Mouse (Mus musculus) E14TG2a.4 (cell line): Measurements from ENCODE around the gene Nlgn2.

Experiments
- H3K27me3 ChIP-seq: 2 replicates; pipeline ENCODE4 v1.6.1; 2014; ENCODE audit warnings: low read length, control low read depth; ENCODE audit not compliant: insufficient read depth
- H3K36me3 ChIP-seq: 2 replicates; pipeline ENCODE4 v1.6.1; 2014; ENCODE audit warnings: low read length, control low read depth; ENCODE audit not compliant: insufficient read depth
- H3K4me1 ChIP-seq: replicated peaks from 2 replicates; pipeline ENCODE4 v1.6.1; 2014; ENCODE audit warnings: low read depth, low read length, control low read depth
- H3K4me3 ChIP-seq: replicated peaks from 2 replicates; pipeline ENCODE4 v1.5.1; 2014; ENCODE audit warnings: mild to moderate bottlenecking, low read length
- H3K9me3 ChIP-seq: 2 replicates; pipeline ENCODE4 v1.6.1; 2014; ENCODE audit warnings: low read length, control low read depth
- CTCF ChIP-seq: conservative IDR thresholded peaks from 2 replicates; pipeline ENCODE4 v1.5.1; 2014; ENCODE audit warnings: low read length
- NANOG ChIP-seq: IDR thresholded peaks from 2 replicates; pipeline ENCODE4 v1.6.1; 2014; ENCODE audit warnings: borderline replicate concordance, low read length, mixed read lengths
- POU5F1 ChIP-seq: IDR thresholded peaks from 2 replicates; pipeline ENCODE4 v1.6.1; 2014; ENCODE audit warnings: low read length, borderline replicate concordance

Gene Nlgn2

DNA sequence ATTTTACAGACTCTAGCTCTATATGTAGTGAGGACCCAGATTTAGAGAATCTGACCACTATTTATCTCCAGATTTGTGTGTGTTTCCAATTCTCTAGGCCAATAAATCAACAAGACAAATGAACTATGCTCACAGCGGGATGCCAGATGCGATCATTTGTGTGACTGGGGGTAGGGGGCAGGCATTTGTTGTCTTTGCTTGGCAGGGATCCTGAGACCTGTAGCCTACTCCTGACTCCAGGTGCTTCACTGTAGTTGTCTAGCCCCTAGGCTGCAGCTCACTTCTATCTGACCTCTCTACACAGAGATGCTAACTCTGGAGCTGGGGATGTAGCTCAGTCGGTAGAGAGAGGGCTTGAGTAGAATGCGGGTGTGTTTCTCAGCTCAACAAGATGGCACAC, 55.8 kb downstream of the Nlgn2 start:
- Histone ChIP-seq H3K4me3 (no peak overlapping the region), H3K27me3 (peaks cover 38% of the 10 kb centered on the region), H3K4me1 (peaks cover 91% of the 10 kb centered on the region), H3K9me3 (no peaks in the 10 kb centered on the region), H3K36me3 (no peaks in the 10 kb centered on the region)
- TF ChIP-seq CTCF = no peak
- TF ChIP-seq NANOG = peak; percentile 41; the same call in 1 of the 2 replicates

DNA sequence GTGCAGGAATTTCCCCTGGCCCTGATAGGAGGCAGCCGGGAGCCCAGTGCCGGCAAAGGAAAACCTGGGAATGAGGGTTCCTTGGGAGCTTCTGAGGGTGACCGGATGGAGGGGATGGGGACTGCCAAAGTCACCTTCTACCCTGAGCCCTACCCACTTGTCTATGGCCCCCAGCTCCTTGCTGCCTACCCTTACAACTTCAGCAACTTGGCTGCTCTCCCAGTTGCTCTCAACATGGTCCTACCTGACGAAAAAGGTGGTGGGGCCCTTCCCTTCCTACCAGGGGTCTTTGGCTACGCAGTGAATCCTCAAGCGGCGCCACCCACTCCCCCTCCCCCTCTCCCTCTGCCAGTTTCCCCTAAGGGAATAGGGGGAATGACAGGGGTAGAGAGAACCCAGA, 58.6 kb downstream of the Nlgn2 start:
- Histone ChIP-seq H3K9me3 (no peaks in the 10 kb centered on the region), H3K4me1 (peaks cover 88% of the 10 kb centered on the region), H3K27me3 (peaks cover 50% of the 10 kb centered on the region), H3K4me3 (no peak overlapping the region), H3K36me3 (no peaks in the 10 kb centered on the region)
- TF ChIP-seq CTCF = no peak
- TF ChIP-seq POU5F1 = no peak
- no peak for TF ChIP-seq NANOG

DNA sequence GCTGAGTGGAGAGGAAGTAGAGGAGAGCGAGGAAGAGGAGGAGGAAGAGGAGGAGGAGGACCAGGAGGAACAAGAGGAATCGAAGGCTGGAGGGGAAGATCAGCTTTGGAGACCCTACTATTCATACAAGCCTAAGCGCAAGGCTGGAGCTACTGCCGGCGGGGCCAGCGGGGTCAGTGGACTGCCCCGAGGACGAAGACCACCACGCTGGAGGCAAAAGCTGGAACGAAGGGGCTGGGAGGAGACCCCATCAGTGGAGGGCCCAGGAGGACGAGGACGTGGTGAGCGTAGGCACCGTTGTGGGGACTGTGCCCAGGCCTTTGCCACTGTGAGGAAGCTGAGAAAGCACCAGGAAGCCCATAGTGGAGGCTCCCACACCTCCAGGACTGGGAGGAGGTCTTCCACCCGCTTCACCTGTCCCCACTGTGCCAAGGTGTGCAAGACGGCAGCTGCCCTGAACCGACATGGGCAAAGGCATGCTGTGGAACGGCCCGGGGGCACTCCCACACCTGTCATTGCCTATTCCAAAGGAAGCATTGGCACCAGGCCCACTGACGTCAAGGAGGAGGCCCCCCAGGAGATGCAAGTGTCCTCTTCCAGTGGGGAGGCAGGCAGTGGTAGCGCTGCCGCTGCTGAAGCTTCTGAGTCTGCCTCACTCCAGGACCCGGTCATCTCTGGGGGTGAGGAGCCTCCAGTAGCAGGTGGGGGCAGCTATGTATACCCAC, 59.2 kb downstream of the Nlgn2 start:
- Histone ChIP-seq H3K27me3 (peaks cover 50% of the 10 kb centered on the region), H3K9me3 (no peaks in the 10 kb centered on the region)

DNA sequence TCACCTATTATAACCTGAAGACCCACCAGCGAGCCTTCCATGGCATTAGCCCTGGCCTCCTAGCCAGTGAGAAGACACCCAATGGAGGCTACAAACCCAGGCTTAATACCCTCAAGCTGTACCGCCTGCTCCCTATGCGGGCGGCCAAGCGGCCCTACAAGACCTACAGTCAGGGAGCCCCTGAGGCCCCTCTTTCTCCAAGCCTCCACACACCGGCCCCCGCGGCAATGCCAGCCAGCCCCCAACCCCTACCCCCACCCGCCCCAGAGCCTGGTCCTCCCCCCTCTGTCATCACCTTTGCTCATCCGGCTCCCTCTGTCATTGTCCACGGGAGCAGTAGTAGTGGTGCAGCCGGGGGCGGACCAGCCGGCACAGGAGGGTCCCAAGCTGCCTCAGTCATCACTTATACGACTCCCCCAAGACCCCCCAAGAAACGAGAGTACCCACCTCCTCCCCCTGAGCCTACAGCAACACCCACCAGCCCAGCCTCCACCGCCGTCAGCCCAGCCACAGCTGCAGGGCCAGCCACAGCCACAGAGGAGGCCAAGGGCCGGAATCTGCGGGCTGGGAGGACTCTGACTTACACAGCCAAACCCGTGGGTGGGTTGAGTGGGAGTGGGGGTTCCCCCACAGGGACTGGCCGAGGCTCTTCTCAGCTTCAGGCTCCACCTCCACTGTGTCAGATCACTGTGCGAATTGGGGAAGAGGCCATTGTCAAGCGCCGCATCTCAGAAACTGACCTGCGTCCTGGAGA, 59.9 kb downstream of the Nlgn2 start:
- H3K4me3 ChIP-seq = peak overlapping the region; percentile 49
- H3K36me3 ChIP-seq = no peaks in the 10 kb centered on the region
- H3K9me3 ChIP-seq = no peaks in the 10 kb centered on the region
- H3K27me3 ChIP-seq = peaks cover 50% of the 10 kb centered on the region
- TF ChIP-seq CTCF (no peak), POU5F1 (no peak), NANOG (no peak)
- H3K4me1 ChIP-seq = peaks cover 78% of the 10 kb centered on the region

More for the DNA sequence above, 59.2 kb downstream of the Nlgn2 start:
- peak overlapping the region; percentile 49 for H3K4me3 ChIP-seq
- TF ChIP-seq NANOG = no peak
- no peak for TF ChIP-seq POU5F1
- TF ChIP-seq CTCF = no peak
- no peaks in the 10 kb centered on the region for H3K36me3 ChIP-seq
- peaks cover 83% of the 10 kb centered on the region for H3K4me1 ChIP-seq

DNA sequence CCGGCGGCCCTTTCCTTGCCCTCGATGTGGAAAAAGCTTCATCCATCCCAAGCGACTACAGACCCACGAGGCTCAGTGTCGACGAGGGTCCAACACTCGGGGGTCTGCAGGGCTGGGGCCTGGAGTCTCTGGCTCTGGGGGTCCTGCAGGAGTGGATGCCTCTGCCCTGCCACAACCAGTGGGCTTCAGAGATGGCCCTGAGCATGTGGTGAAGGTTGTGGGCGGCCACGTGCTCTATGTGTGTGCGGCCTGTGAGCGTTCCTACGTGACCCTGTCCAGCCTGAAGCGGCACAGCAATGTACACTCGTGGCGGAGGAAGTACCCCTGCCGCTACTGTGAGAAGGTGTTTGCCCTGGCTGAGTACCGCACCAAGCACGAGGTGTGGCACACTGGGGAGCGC, 61.1 kb downstream of the Nlgn2 start:
- no peaks in the 10 kb centered on the region for H3K9me3 ChIP-seq
- no peaks in the 10 kb centered on the region for H3K36me3 ChIP-seq
- peak overlapping the region; percentile 63 for H3K4me3 ChIP-seq
- peaks cover 66% of the 10 kb centered on the region for H3K4me1 ChIP-seq
- peaks cover 50% of the 10 kb centered on the region for H3K27me3 ChIP-seq
- TF ChIP-seq POU5F1 (no peak), CTCF (no peak), NANOG (no peak)

DNA sequence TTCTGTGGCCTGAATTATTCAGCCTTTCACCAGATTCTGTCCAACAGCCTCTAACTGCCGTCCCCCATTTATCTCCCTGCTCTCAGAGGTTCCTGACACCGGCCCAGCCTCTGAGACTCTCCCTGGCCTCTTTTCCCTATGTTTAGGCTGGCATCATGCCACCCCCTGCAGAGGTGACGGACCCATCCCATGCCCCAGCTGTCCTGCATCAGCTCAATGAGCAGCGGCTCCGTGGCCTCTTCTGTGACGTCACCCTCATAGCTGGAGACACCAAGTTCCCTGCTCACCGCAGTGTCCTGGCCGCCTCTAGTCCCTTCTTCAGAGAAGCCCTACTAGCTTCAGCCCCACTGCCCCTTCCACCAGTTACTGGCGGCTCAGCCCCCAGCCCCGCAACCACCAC, 61.9 kb downstream of the Nlgn2 start:
- no peaks in the 10 kb centered on the region for H3K36me3 ChIP-seq
- H3K27me3 ChIP-seq = peaks cover 49% of the 10 kb centered on the region
- no peaks in the 10 kb centered on the region for H3K9me3 ChIP-seq
- TF ChIP-seq NANOG (no peak), CTCF (no peak), POU5F1 (no peak)
- peak overlapping the region; percentile 63 for H3K4me3 ChIP-seq
- H3K4me1 ChIP-seq = peaks cover 60% of the 10 kb centered on the region

DNA sequence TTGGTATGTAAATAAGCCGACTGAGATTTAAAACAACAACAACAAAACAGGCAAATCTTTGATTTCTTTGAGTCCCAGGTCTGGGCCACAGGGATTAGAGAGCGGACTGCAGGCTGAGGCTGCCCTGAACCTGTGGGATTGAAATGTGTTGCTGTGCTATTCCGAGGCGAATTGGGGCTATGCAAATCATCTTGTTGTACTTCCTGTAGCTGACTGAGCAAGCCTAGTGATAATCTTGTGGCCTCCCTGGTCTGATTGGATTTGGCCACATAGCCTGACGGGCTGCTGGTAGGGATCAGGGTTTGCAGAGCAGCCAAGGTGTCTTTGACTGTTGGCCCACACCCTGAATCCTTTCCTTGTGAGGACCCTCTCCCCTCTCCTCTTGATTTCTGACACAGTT, 62.6 kb downstream of the Nlgn2 start:
- no peaks in the 10 kb centered on the region for H3K9me3 ChIP-seq
- peak overlapping the region; percentile 63; the same call in 1 of the 2 replicates for H3K4me3 ChIP-seq
- H3K36me3 ChIP-seq = no peaks in the 10 kb centered on the region; the same call in 1 of the 2 replicates
- TF ChIP-seq CTCF = no peak
- H3K4me1 ChIP-seq = peaks cover 55% of the 10 kb centered on the region
- peaks cover 47% of the 10 kb centered on the region for H3K27me3 ChIP-seq
